Mouse (Mus musculus) ES-E14 (cell line): ENCODE measurements around the gene Hist1h3b.

Experiments used
- HCFC1 ChIP-seq: IDR thresholded peaks from 2 replicates; pipeline ENCODE4 v1.6.1; 2012; ENCODE audit warnings: low read length, inconsistent platforms, borderline replicate concordance; ENCODE audit not compliant: insufficient read depth
- MAFK ChIP-seq: IDR thresholded peaks from 2 replicates; pipeline ENCODE4 v1.6.1; 2014; ENCODE audit warnings: mild to moderate bottlenecking, low read depth, low read length, inconsistent platforms; ENCODE audit not compliant: insufficient read depth
- ZC3H11A ChIP-seq: IDR thresholded peaks from 2 replicates; pipeline ENCODE4 v1.6.1; 2012; ENCODE audit warnings: low read depth, mild to moderate bottlenecking, inconsistent platforms, low read length, borderline replicate concordance
- ZNF384 ChIP-seq: IDR thresholded peaks from 2 replicates; pipeline ENCODE4 v1.6.1; 2012; ENCODE audit warnings: low read depth, low read length, inconsistent platforms

- TF ChIP-seq ZNF384 (no peak), MAFK (no peak), HCFC1 (no peak), ZC3H11A (no peak)
Observed at GRCm38 (mm10) chr13:23717176-23717575, 34.9 kb upstream of the Hist1h3b start.
